Mouse (Mus musculus) liver, postnatal 0 days (tissue): ENCODE data around the gene Olfr65. TPM values are rescaled to one million over a fixed set of nuclear protein-coding genes. Genes with fewer than 3 reads are reported as not detected.

Experiments used
- ATAC-seq: fragments of 200-750 bp; cut with Nextera tagmentation; 2 replicates; pipeline ENCODE4 v1.8.0; 2017; ENCODE audit warnings: mild to moderate bottlenecking, moderate library complexity
- DNase-seq: peaks from one replicate; pipeline ENCODE4 v3.0.0-alpha.2; 2016
- H3K27ac ChIP-seq: fragments of 300-500 bp; sonication (generic); 2 replicates; pipeline ENCODE4 v1.5.1; 2014; ENCODE audit warnings: antibody characterized with exemption, moderate library complexity, mild to moderate bottlenecking, low read depth
- H3K27me3 ChIP-seq: fragments of 300-500 bp; sonication (generic); 2 replicates; pipeline ENCODE4 v1.6.1; 2014; ENCODE audit warnings: low read length, control low read depth, mixed read lengths; ENCODE audit not compliant: insufficient read depth
- H3K36me3 ChIP-seq: fragments of 300-500 bp; sonication (generic); replicated peaks from 2 replicates; pipeline ENCODE4 v1.6.1; 2014; ENCODE audit warnings: mild to moderate bottlenecking, control low read depth, low read length, moderate library complexity, mixed read lengths; ENCODE audit not compliant: insufficient read depth
- H3K4me1 ChIP-seq: fragments of 300-500 bp; sonication (generic); 2 replicates; pipeline ENCODE4 v1.6.1; 2014; ENCODE audit warnings: antibody characterized with exemption, mild to moderate bottlenecking, control low read depth; ENCODE audit not compliant: insufficient read depth
- H3K4me2 ChIP-seq: fragments of 300-500 bp; sonication (generic); 2 replicates; pipeline ENCODE4 v1.6.1; 2014; ENCODE audit warnings: low read depth, mild to moderate bottlenecking, low read length, moderate library complexity, mixed read lengths
- H3K4me3 ChIP-seq: fragments of 300-500 bp; sonication (generic); 2 replicates; pipeline ENCODE4 v1.5.1; 2014; ENCODE audit warnings: low read depth, low read length
- H3K9ac ChIP-seq: fragments of 300-500 bp; sonication (generic); replicated peaks from 2 replicates; pipeline ENCODE4 v1.6.1; 2014; ENCODE audit warnings: mild to moderate bottlenecking, moderate library complexity
- H3K9me3 ChIP-seq: fragments of 300-500 bp; sonication (generic); 2 replicates; pipeline ENCODE4 v1.6.1; 2016; ENCODE audit warnings: mild to moderate bottlenecking, control low read depth, low read length, mixed read lengths
- CTCF ChIP-seq: sonication (generic); IDR thresholded peaks from 2 replicates; pipeline ENCODE4 v1.5.1; 2016; ENCODE audit warnings: antibody characterized with exemption, low read depth
- EP300 ChIP-seq: IDR thresholded peaks from 2 replicates; pipeline ENCODE4 v1.6.1; 2016; ENCODE audit warnings: antibody characterized with exemption, low read depth, mild to moderate bottlenecking
- WGBS: fragments of 180-500 bp; shearing (Covaris S2); extraction: QIAGEN DNeasy Blood & Tissue Kit; methylation state at CpG from one replicate; pipeline ENCODE4 v1.1.7; 2014; ENCODE audit not compliant: insufficient replicate concordance; 5-methylcytosine and 5-hydroxymethylcytosine counted together
- polyA plus RNA-seq: library from polyadenylated mRNA; unstranded; fragments of >200 nt; fragmentation: Nextera tagmentation; extraction: Ambion mirVana; gene quantifications from 2 replicates; pipeline ENCODE4 v1.2.1, GENCODE M21; 2015

Olfr65 gene
- polyA plus RNA-seq, 1 experiment from 2014 or later: not detected

DNA sequence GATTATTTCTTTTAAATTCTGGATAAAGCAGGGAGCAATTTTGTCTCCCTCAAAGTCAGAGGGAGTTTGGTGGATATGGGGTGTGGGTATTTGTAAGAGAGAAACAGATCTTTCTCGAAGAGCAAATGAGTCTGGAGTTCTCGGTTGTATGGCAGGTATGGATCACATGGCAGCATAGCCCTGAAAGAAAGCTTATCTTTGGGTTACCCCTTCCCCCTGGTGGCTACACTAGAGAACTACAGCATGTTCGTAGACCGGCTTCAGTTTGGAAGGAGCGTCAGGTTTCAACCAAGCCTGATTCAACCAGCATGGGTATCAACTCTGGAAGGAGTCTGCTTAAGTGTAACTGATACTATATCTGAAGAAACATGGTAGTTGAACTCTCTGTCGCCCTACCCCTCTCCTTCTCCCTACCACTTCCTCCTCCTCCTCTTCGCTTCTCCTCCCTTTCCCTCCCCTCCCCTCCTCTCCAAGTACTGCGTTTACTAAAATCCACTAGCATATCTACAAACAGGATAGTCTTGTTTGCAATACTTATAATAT, 9.8 kb downstream of the Olfr65 start:
- H3K36me3 ChIP-seq: no peaks in the 10 kb centered on the region
- 36% methylated on average over 8 of the region's 8 CpGs for WGBS
- peak overlapping the region; percentile 7; the same call in 1 of the 2 replicates for H3K27ac ChIP-seq
- H3K27me3 ChIP-seq: no peaks in the 10 kb centered on the region; the same call in 1 of the 2 replicates
- peak; percentile 54 for ATAC-seq
- no peak overlapping the region for H3K4me3 ChIP-seq
- TF ChIP-seq CTCF (peak; percentile 85), EP300 (peak; percentile 52; the same call in 1 of the 2 replicates)
- DNase-seq: peak; percentile 51
- H3K9ac ChIP-seq: no peak overlapping the region
- H3K4me2 ChIP-seq: peak overlapping the region; percentile 20; the same call in 1 of the 2 replicates
- no peaks in the 10 kb centered on the region for H3K9me3 ChIP-seq
- peaks cover 14% of the 10 kb centered on the region for H3K4me1 ChIP-seq

DNA sequence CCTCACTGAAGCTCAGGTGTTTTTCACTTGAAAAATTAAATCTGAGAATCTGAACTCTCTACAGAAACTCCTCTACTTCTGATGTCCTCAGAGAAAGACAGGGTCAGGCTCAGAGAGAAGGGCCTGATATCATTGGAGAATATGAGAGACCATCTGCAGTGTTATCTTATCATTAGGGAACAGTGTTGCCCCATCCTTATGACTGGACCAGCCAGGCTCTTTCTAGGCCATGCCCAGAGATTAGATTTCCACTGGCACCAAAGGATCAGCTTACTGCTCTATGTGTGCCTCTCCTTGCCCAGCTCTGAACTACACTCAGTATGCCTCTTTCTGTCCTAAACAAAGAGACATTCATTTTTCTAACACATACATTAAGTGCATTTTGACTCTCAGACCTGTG, 12.1 kb downstream of the Olfr65 start:
- DNase-seq (no peak), ATAC-seq (peak; percentile 80)
- H3K9me3 ChIP-seq: no peaks in the 10 kb centered on the region
- TF ChIP-seq EP300 (peak; percentile 97), CTCF (no peak)
- peaks cover 7% of the 10 kb centered on the region for H3K4me1 ChIP-seq
- H3K36me3 ChIP-seq: no peaks in the 10 kb centered on the region
- peak overlapping the region; percentile 50 for H3K4me2 ChIP-seq
- H3K27ac ChIP-seq: peak overlapping the region; percentile 48
- no peaks in the 10 kb centered on the region for H3K27me3 ChIP-seq
- H3K4me3 ChIP-seq: no peak overlapping the region
- no peak overlapping the region for H3K9ac ChIP-seq

DNA sequence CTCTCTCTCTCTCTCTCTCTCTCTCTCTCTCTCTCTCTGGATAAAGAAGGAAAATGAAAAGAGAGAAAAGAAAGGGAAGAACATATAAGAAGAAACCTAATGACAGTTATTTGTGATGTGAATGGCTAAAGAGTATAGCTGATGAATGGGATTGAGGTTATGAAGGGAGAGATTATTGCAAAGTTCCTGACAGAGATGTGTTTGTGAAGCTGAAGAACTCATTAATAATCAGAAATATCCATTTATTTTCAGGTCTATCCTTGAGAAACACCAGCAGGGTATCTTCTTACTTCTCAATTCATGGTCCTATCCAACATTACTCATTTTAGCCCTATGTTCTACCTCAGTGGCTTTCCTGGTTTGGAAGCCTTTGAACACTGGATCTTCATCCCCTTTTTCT, 25.2 kb downstream of the Olfr65 start, which contains the start of gene Olfr631:
Gene Olfr631, plus strand, starts transcription at position 301 of the 400 bp plus-strand sequence.
- TF ChIP-seq EP300: no peak
- no peak for TF ChIP-seq CTCF
- ATAC-seq: no peak

DNA sequence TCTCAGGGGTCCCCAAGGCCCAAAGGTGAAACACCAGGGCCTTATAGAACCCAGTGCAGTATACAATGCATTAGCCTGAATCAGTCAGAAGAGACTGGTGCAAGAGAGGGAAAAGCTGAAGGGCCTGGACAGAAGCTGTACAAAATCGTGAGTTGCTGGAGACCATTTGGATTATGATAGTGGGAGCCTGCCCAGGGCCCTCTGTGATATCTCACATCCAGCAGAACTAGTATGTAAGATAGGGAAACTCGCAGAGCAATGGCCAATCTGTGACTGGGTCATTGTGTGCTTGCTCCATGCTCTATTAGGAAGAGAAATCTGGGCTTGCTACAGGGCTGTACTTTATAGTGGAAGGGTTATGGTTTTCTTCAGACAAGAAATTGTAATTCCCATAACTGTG, 31.0 kb downstream of the Olfr65 start, which contains the start of gene Olfr632:
Gene Olfr632, plus strand, starts transcription at position 84 of the 400 bp plus-strand sequence.
- no peak for ATAC-seq
- H3K36me3 ChIP-seq: no peaks in the 10 kb centered on the region
- no peak within 1 kb of the TSS for H3K4me2 ChIP-seq
- H3K9ac ChIP-seq: no peak within 1 kb of the TSS
- TF ChIP-seq CTCF (no peak), EP300 (no peak)
- H3K4me1 ChIP-seq: no peaks in the 10 kb centered on the region
- no peak within 1 kb of the TSS for H3K27ac ChIP-seq
- DNase-seq: no peak
- H3K27me3 ChIP-seq: no peaks in the 10 kb centered on the region
- H3K9me3 ChIP-seq: no peaks in the 10 kb centered on the region
- 52% methylated on average over 2 of the region's 2 CpGs for WGBS
- no peak within 1 kb of the TSS for H3K4me3 ChIP-seq

More for the DNA sequence above, 25.2 kb downstream of the Olfr65 start, which contains the start of gene Olfr631:
- no peak within 1 kb of the TSS for H3K4me3 ChIP-seq
- no peaks in the 10 kb centered on the region for H3K36me3 ChIP-seq
- DNase-seq: no peak
- H3K27ac ChIP-seq: no peak within 1 kb of the TSS
- no peaks in the 10 kb centered on the region for H3K27me3 ChIP-seq
- H3K9ac ChIP-seq: no peak within 1 kb of the TSS
- H3K9me3 ChIP-seq: no peaks in the 10 kb centered on the region
- H3K4me2 ChIP-seq: no peak within 1 kb of the TSS
- no peaks in the 10 kb centered on the region for H3K4me1 ChIP-seq

DNA sequence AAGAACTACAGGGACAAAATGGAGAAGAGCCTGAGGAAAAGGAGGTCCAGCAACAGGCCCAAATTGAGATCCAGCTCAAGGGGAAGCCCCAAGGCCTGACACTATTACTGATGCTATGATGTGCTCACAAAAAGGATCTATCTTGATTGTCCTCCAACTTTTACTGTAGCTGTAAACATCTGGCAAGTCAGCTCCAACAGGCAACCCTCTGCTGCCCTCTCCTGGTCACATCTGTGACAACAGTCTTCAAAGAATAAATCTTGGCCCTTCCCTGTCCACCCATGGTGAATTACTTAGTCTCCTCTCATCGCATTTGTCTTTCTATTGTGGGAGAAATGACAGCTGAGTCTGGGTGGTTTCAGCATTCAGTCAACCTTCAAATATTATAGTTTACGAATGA, 39.4 kb downstream of the Olfr65 start:
- Histone ChIP-seq H3K36me3 (no peaks in the 10 kb centered on the region), H3K27ac (no peak overlapping the region), H3K27me3 (no peaks in the 10 kb centered on the region), H3K9ac (no peak overlapping the region), H3K9me3 (no peaks in the 10 kb centered on the region), H3K4me2 (no peak overlapping the region), H3K4me1 (no peaks in the 10 kb centered on the region), H3K4me3 (no peak overlapping the region)
- 13% methylated on average over 2 of the region's 2 CpGs for WGBS
- peak; percentile 86 for DNase-seq
- TF ChIP-seq CTCF (peak; percentile 93), EP300 (peak; percentile 45)
- peak; percentile 69 for ATAC-seq

DNA sequence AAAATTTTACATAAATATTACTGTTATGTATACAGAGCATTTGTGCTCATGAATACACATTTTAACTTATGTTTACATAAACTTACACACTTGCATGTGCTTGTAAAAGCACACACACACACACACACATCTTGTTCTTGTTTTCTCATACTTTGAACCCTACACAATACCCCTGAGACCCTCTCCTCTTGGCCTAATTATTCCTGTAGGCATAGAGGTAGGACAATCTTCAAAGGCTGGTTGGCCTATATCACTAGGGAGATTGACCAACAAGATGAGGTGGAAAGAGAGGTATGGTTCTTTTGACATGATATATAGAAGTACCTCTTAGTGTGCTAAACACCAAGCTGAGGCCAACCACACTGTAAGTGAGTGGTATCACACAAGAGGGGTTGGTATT, 40.9 kb downstream of the Olfr65 start, which contains the start of gene Olfr633:
Gene Olfr633, plus strand, starts transcription at position 301 of the 400 bp plus-strand sequence.
- no peaks in the 10 kb centered on the region for H3K27me3 ChIP-seq
- DNase-seq: no peak
- H3K4me1 ChIP-seq: no peaks in the 10 kb centered on the region
- TF ChIP-seq CTCF (no peak), EP300 (no peak)
- no peak within 1 kb of the TSS for H3K4me3 ChIP-seq
- no peaks in the 10 kb centered on the region for H3K36me3 ChIP-seq
- H3K27ac ChIP-seq: no peak within 1 kb of the TSS
- H3K4me2 ChIP-seq: no peak within 1 kb of the TSS
- no peaks in the 10 kb centered on the region for H3K9me3 ChIP-seq
- no peak for ATAC-seq
- H3K9ac ChIP-seq: no peak within 1 kb of the TSS

Other genes starting within 250 kb of the Olfr65 start
- not detected in 2 replicates for gene Olfr623, start 239.8 kb upstream of the Olfr65 start, polyA plus RNA-seq
- gene Olfr624, start 232.3 kb upstream of the Olfr65 start, polyA plus RNA-seq: 0.01 TPM in 1 of 2 replicates, not detected in the other
- gene Olfr625-ps1, start 220.8 kb upstream of the Olfr65 start, polyA plus RNA-seq: not detected in 2 replicates
- not detected in 2 replicates for gene Olfr243, start 188.8 kb upstream of the Olfr65 start, polyA plus RNA-seq
- gene Olfr628, start 173.1 kb upstream of the Olfr65 start, polyA plus RNA-seq: not detected in 2 replicates
- 0.07 and 0.09 TPM in 2 replicates for gene Olfr629, start 158.5 kb upstream of the Olfr65 start, polyA plus RNA-seq
- not detected in 2 replicates for gene Olfr630, start 146.2 kb upstream of the Olfr65 start, polyA plus RNA-seq
- 0.04 TPM in 1 of 2 replicates, not detected in the other for gene Olfr69, start 131.9 kb upstream of the Olfr65 start, polyA plus RNA-seq
- not detected in 2 replicates for gene Olfr68, start 123.8 kb upstream of the Olfr65 start, polyA plus RNA-seq
- 0.02 TPM in 1 of 2 replicates, not detected in the other for gene Olfr67, start 111.7 kb upstream of the Olfr65 start, polyA plus RNA-seq
- 16,738 and 17,184 TPM in 2 replicates for gene Hbb-bt, start 89.5 kb upstream of the Olfr65 start, polyA plus RNA-seq
- 51,353 and 55,260 TPM in 2 replicates for gene Hbb-bs, start 75.4 kb upstream of the Olfr65 start, polyA plus RNA-seq
- not detected in 2 replicates for gene Hbb-bh2, start 63.0 kb upstream of the Olfr65 start, polyA plus RNA-seq
- 1.8 and 2.5 TPM in 2 replicates for gene Hbb-bh1, start 60.3 kb upstream of the Olfr65 start, polyA plus RNA-seq
- 5.5 and 5.6 TPM in 2 replicates for gene Hbb-y, start 50.3 kb upstream of the Olfr65 start, polyA plus RNA-seq
- gene Olfr66, start 17.2 kb upstream of the Olfr65 start, polyA plus RNA-seq: not detected in 2 replicates
- not detected in 2 replicates for gene Olfr64, start 9.0 kb upstream of the Olfr65 start, polyA plus RNA-seq
- not detected in 2 replicates for gene Olfr631, start 25.3 kb downstream of the Olfr65 start, polyA plus RNA-seq
- gene Olfr632, start 30.9 kb downstream of the Olfr65 start, polyA plus RNA-seq: 0.06 TPM in 1 of 2 replicates, not detected in the other
- not detected in 2 replicates for gene Olfr633, start 41.0 kb downstream of the Olfr65 start, polyA plus RNA-seq
- gene Olfr635, start 67.7 kb downstream of the Olfr65 start, polyA plus RNA-seq: not detected in 2 replicates
- not detected in 2 replicates for gene Olfr638, start 95.3 kb downstream of the Olfr65 start, polyA plus RNA-seq
- gene Olfr639, start 113.8 kb downstream of the Olfr65 start, polyA plus RNA-seq: not detected in 2 replicates
- gene Olfr640, start 122.1 kb downstream of the Olfr65 start, polyA plus RNA-seq: not detected in 2 replicates
- gene Olfr641, start 132.0 kb downstream of the Olfr65 start, polyA plus RNA-seq: not detected in 2 replicates
- gene Olfr642, start 149.2 kb downstream of the Olfr65 start, polyA plus RNA-seq: not detected in 2 replicates
- not detected in 2 replicates for gene 4930516K23Rik, start 158.0 kb downstream of the Olfr65 start, polyA plus RNA-seq
- gene Olfr644, start 168.4 kb downstream of the Olfr65 start, polyA plus RNA-seq: not detected in 2 replicates
- not detected in 2 replicates for gene Olfr645, start 182.0 kb downstream of the Olfr65 start, polyA plus RNA-seq
- gene Olfr646, start 201.4 kb downstream of the Olfr65 start, polyA plus RNA-seq: not detected in 2 replicates
- not detected in 2 replicates for gene Ubqln5, start 226.3 kb downstream of the Olfr65 start, polyA plus RNA-seq
- not detected in 2 replicates for gene Olfr643, start 233.9 kb downstream of the Olfr65 start, polyA plus RNA-seq
- gene Ubqln3, start 239.8 kb downstream of the Olfr65 start, polyA plus RNA-seq: not detected in 2 replicates
- gene Ubqlnl, start 247.1 kb downstream of the Olfr65 start, polyA plus RNA-seq: not detected in 2 replicates